Mouse (Mus musculus): ENCODE measurements around the gene Larp6. TPM values are rescaled to one million over a fixed set of nuclear protein-coding genes. Genes with fewer than 3 reads are reported as not detected.

Larp6 gene
- total RNA-seq, 1 experiment from 2014 or later, result not detected

DNA sequence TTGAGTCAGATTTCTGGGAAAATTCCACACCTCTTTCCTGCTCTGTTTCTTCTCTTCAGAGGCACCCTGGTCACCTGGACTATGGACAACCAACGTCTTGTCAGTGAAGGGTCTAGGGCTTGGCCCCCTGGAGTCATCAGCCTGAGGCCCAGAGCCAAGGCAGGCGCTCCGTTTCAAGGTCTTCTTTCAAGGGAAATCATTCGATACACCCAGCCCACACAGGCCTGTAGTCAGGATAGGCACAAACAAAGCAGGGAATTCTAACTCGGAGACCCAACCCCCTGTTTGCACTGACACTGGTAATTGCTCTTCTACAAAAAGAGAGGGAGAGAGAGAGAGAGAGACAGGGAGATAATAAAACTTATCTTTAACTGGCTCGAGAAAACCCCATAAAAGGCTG is 39.2 kb downstream of the Larp6 start:
- no peak for ATAC-seq (replicated peaks; ENCODE audit: insufficient number of reproducible peaks, low FRiP score, low TSS enrichment, poor library complexity, severe bottlenecking)

- ATAC-seq (replicated peaks; ENCODE audit: insufficient number of reproducible peaks, low FRiP score, low TSS enrichment, poor library complexity, severe bottlenecking), result no peak
These were observed 39.8 kb downstream of the Larp6 start for GRCm38 (mm10) chr9:60752636-60753035.

- ATAC-seq (replicated peaks; ENCODE audit: insufficient number of reproducible peaks, low FRiP score, low TSS enrichment, poor library complexity, severe bottlenecking), result no peak
These were observed 43.5 kb downstream of the Larp6 start for GRCm38 (mm10) chr9:60756258-60756657.

GRCm38 (mm10) chr9:60756866-60757740 is 44.3 kb downstream of the Larp6 start:
- no peak for ATAC-seq (replicated peaks; ENCODE audit: insufficient number of reproducible peaks, low FRiP score, low TSS enrichment, poor library complexity, severe bottlenecking)

- ATAC-seq (replicated peaks; ENCODE audit: insufficient number of reproducible peaks, low FRiP score, low TSS enrichment, poor library complexity, severe bottlenecking), result no peak
These were observed 45.0 kb downstream of the Larp6 start for GRCm38 (mm10) chr9:60757817-60758216.

- ATAC-seq (replicated peaks; ENCODE audit: insufficient number of reproducible peaks, low FRiP score, low TSS enrichment, poor library complexity, severe bottlenecking), result no peak
These were observed 46.7 kb downstream of the Larp6 start for GRCm38 (mm10) chr9:60759436-60760007.

DNA sequence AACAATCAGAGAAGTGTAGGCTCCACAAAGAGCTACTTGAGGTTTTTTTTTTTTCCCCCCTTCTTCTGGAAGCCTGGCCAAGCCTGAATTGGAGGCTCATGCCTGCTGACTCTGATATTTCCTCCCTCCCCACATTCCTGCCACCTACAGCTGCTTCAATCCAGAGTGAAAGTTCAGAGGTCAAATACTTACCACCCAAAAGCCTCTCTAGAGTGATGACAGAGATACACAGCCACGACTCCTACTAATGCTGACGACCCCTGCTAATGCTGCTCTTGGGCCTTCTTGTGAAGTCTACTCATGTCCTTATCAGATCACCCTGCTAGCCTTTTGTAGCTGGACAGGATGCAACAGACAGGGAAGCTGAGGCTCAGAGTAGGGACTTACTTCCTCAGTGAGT is 52.4 kb downstream of the Larp6 start:
- no peak for ATAC-seq (replicated peaks; ENCODE audit: insufficient number of reproducible peaks, low FRiP score, low TSS enrichment, poor library complexity, severe bottlenecking)

- no peak for ATAC-seq (replicated peaks; ENCODE audit: insufficient number of reproducible peaks, low FRiP score, low TSS enrichment, poor library complexity, severe bottlenecking)
These were observed 55.6 kb downstream of the Larp6 start for GRCm38 (mm10) chr9:60768393-60768792.

DNA sequence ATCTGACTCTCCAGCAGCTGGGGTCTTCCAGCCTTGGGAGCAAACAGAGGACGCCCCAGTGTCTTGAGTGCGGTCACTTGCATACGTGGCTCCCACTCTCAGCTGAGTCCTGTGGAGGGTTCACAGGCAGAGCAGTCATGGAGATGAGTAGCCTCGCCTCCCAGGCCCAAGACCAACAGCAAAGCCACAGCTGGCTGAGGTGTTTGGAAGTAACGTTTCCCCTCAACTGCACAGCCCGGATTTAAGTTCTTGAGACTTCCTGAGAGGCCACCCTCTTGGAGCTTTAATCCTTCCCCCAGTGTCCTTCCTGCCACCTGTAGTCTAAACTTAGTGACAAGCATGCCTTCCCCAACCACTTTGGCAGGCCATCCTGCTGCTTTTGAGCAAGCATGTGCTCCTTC is 56.9 kb downstream of the Larp6 start:
- no peak for ATAC-seq (replicated peaks; ENCODE audit: insufficient number of reproducible peaks, low FRiP score, low TSS enrichment, poor library complexity, severe bottlenecking)

GRCm38 (mm10) chr9:60773713-60774112 is 60.9 kb downstream of the Larp6 start:
- no peak for ATAC-seq (replicated peaks; ENCODE audit: insufficient number of reproducible peaks, low FRiP score, low TSS enrichment, poor library complexity, severe bottlenecking)

- no peak for ATAC-seq (replicated peaks; ENCODE audit: insufficient number of reproducible peaks, low FRiP score, low TSS enrichment, poor library complexity, severe bottlenecking)
These were observed 64.1 kb downstream of the Larp6 start for GRCm38 (mm10) chr9:60776899-60777298.

DNA sequence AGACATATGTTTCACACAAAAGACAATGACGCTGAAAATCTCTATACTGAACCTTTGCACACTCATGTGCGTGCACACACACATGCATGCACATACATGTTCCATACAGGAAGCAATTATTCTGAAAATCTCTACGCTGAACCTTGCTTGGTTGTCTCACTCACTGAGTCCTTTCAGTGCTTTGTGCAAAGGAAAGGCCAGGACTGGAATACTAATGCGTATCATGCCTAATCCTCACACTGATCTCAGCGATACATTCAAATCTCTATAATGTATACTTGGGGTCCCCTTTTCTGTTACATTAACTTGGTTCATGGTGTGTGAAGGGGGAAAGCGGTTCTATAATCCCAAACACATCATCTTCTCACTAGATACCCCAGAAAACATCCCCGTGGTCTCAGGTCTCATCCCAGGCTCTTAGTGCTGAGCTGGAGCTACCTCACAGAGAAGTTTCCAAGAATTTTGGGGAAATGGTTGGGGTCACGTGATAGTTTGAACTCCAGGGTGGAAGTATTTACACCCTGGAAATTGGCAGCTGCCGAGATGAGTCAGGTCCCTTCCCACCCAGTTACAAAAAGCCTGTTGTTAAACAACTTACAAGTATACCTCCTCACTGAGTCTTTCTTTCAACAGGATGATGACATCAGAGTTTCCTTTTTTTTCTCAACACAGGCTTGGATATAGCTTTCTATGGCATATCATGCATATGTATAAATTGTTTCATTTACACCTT is 69.4 kb downstream of the Larp6 start:
- ATAC-seq (replicated peaks; ENCODE audit: insufficient number of reproducible peaks, low FRiP score, low TSS enrichment, poor library complexity, severe bottlenecking), result no peak

DNA sequence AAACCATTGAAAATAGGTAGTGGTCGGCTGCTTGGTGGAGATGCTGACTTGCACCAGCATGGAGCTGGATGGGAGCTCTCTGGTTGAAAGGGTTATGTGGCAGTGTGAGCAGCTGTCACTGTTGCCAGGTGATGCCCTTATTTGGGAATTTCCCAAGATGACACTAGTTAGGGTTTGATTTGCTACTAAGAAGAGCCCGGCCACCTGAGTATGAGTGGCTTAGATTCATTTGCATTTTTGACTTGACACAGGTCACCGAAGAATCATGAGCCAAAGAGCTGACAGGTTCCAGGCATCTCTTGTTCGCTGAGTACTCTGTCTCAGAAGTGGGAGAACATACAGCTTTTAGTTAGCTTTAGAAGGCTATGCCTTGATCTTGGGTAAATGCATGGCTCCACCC is 72.3 kb downstream of the Larp6 start:
- ATAC-seq (replicated peaks; ENCODE audit: insufficient number of reproducible peaks, low FRiP score, low TSS enrichment, poor library complexity, severe bottlenecking), result no peak

GRCm38 (mm10) chr9:60787517-60788110 is 74.8 kb downstream of the Larp6 start:
- ATAC-seq (replicated peaks; ENCODE audit: insufficient number of reproducible peaks, low FRiP score, low TSS enrichment, poor library complexity, severe bottlenecking), result no peak

Other genes starting within 250 kb of the Larp6 start
- gene Thsd4, start 190.9 kb upstream of the Larp6 start, total RNA-seq (2017), result 0.21 TPM in 1 of 3 replicates, not detected in the others
- gene Lrrc49, start 24.8 kb upstream of the Larp6 start, total RNA-seq (2017), result 0.85 to 2.6 TPM (median 0.86 TPM) in 3 replicates
- 0.43 TPM in 1 of 3 replicates, not detected in the others for gene Uaca, start 81.6 kb downstream of the Larp6 start, total RNA-seq (2017)

All from monocyte, adult 5-6 weeks (primary cell).